Mouse (Mus musculus) B cell, adult (primary cell): ENCODE results near the gene Nova2. TPM values are rescaled to one million over a fixed set of nuclear protein-coding genes. Genes with fewer than 3 reads are reported as not detected.

Experiments
- total RNA-seq: library from RNA; stranded (reverse); gene quantifications from 4 replicates; pipeline ENCODE4 v1.2.4, GENCODE M21; 2023; ENCODE audit not compliant: inconsistent age

Gene Nova2
- not detected in 4 replicates for total RNA-seq

GRCm38 (mm10) chr7:18925162-18925938 is at the start of gene Nova2:
Gene Nova2 (plus strand): TSS chr7:18925888.

GRCm38 (mm10) chr7:18910241-18910831 is 15.4 kb upstream of the Nova2 start, which contains the start of gene Ccdc61:
Gene Ccdc61 (minus strand): TSS chr7:18910415.

GRCm38 (mm10) chr7:18987100-18987499 is 61.4 kb downstream of the Nova2 start, which contains the start of gene Nanos2:
Gene Nanos2 (plus strand): TSS chr7:18987400.

GRCm38 (mm10) chr7:18990601-18991295 is 65.1 kb downstream of the Nova2 start, which contains the start of gene Mypop:
Gene Mypop (plus strand): TSS chr7:18991245.

GRCm38 (mm10) chr7:19003902-19004630 is 78.4 kb downstream of the Nova2 start, which contains the start of gene Irf2bp1:
Gene Irf2bp1 (plus strand): TSS chr7:19004044.

Other genes with a start within 250 kb of the Nova2 start
- gene Psg20, start 239.7 kb upstream of the Nova2 start, total RNA-seq: not detected in 4 replicates
- not detected in 4 replicates for gene Psg22, start 207.8 kb upstream of the Nova2 start, total RNA-seq
- not detected in 4 replicates for gene Psg19, start 127.4 kb upstream of the Nova2 start, total RNA-seq
- gene Psg17, start 104.3 kb upstream of the Nova2 start, total RNA-seq: not detected in 4 replicates
- gene Mill2, start 85.9 kb upstream of the Nova2 start, total RNA-seq: not detected in 4 replicates
- gene Pglyrp1, start 54.6 kb upstream of the Nova2 start, total RNA-seq: 20.5 to 23.4 TPM (median 22.0 TPM) in 4 replicates
- 17.6 to 25.4 TPM (median 23.2 TPM) in 4 replicates for gene Ccdc61, start 15.5 kb upstream of the Nova2 start, total RNA-seq
- gene Nanos2, start 61.5 kb downstream of the Nova2 start, total RNA-seq: not detected in 4 replicates
- gene Mypop, start 65.4 kb downstream of the Nova2 start, total RNA-seq: 1.2 to 2.0 TPM (median 1.5 TPM) in 4 replicates
- 28.5 to 35.3 TPM (median 33.8 TPM) in 4 replicates for gene Irf2bp1, start 78.2 kb downstream of the Nova2 start, total RNA-seq
- not detected in 4 replicates for gene Foxa3, start 97.7 kb downstream of the Nova2 start, total RNA-seq
- 99.2 to 117 TPM (median 107 TPM) in 4 replicates for gene Sympk, start 98.5 kb downstream of the Nova2 start, total RNA-seq
- gene Rsph6a, start 128.8 kb downstream of the Nova2 start, total RNA-seq: 1.00 TPM in 1 of 4 replicates, not detected in the others
- gene Dmwd, start 150.3 kb downstream of the Nova2 start, total RNA-seq: 19.7 to 23.8 TPM (median 21.4 TPM) in 4 replicates
- 15.9 to 23.2 TPM (median 19.0 TPM) in 4 replicates for gene Dmpk, start 158.0 kb downstream of the Nova2 start, total RNA-seq
- gene Six5, start 168.7 kb downstream of the Nova2 start, total RNA-seq: 0.21 to 0.51 TPM (median 0.34 TPM) in 4 replicates
- 0.12 TPM in 1 of 4 replicates, not detected in the others for gene Gm4969, start 192.5 kb downstream of the Nova2 start, total RNA-seq
- gene Fbxo46, start 194.0 kb downstream of the Nova2 start, total RNA-seq: 25.7 to 28.5 TPM (median 26.6 TPM) in 4 replicates
- 10.1 to 12.4 TPM (median 10.5 TPM) in 4 replicates for gene Qpctl, start 223.4 kb downstream of the Nova2 start, total RNA-seq
- gene Snrpd2, start 223.8 kb downstream of the Nova2 start, total RNA-seq: 91.1 to 103 TPM (median 97.6 TPM) in 4 replicates
- not detected in 4 replicates for gene Gipr, start 240.2 kb downstream of the Nova2 start, total RNA-seq